Mouse (Mus musculus) G1E (cell line): ENCODE measurements around the gene Hibch. TPM values are rescaled to one million over a fixed set of nuclear protein-coding genes. Genes with fewer than 3 reads are reported as not detected.
"Not testable (repeated sequence)": the region's sequence is repeated elsewhere in the genome, so short reads cannot be mapped to it uniquely, and the experiment has no call there.

ENCODE experiments used
- ATAC-seq: 2 replicates; pipeline ENCODE4 v1.8.0; 2016; ENCODE audit warnings: mild to moderate bottlenecking; ENCODE audit not compliant: insufficient number of reproducible peaks, poor library complexity, low FRiP score, severe bottlenecking; ENCODE audit errors: extremely low read depth
- DNase-seq: peaks from one replicate; pipeline ENCODE4 v3.0.0; 2012; ENCODE audit warnings: low spot score
- H3K27me3 ChIP-seq: 2 replicates; pipeline ENCODE4 v1.6.1; 2012; ENCODE audit warnings: mild to moderate bottlenecking, low read length, inconsistent platforms; ENCODE audit not compliant: insufficient read depth
- H3K36me3 ChIP-seq: replicated peaks from 2 replicates; pipeline ENCODE3; 2012; ENCODE audit warnings: mild to moderate bottlenecking, inconsistent platforms
- H3K4me1 ChIP-seq: 2 replicates; pipeline ENCODE4 v1.6.1; 2012; ENCODE audit warnings: low read depth, low read length, inconsistent platforms, mixed read lengths; ENCODE audit not compliant: insufficient read depth
- H3K4me3 ChIP-seq: 2 replicates; pipeline ENCODE4 v1.5.1; 2012; ENCODE audit warnings: low read depth, mild to moderate bottlenecking, inconsistent platforms, low read length, moderate library complexity, mixed read lengths
- H3K9me3 ChIP-seq: replicated peaks from 2 replicates; pipeline ENCODE4 v1.6.1; 2012; ENCODE audit warnings: inconsistent platforms
- CTCF ChIP-seq: IDR thresholded peaks from 2 replicates; pipeline ENCODE4 v1.5.1; 2012; ENCODE audit warnings: low read depth, low read length, inconsistent platforms, mixed read lengths
- GATA1 ChIP-seq: IDR thresholded peaks from 2 replicates; pipeline ENCODE4 v1.6.1; 2012; ENCODE audit warnings: borderline replicate concordance, low read length, inconsistent platforms, mixed read lengths
- GATA2 ChIP-seq: IDR thresholded peaks from 2 replicates; pipeline ENCODE4 v1.6.1; 2012; ENCODE audit warnings: low read depth, low read length, inconsistent platforms, borderline replicate concordance
- POLR2AphosphoS5 ChIP-seq: IDR thresholded peaks from 2 replicates; pipeline ENCODE4 v1.6.1; 2012; ENCODE audit warnings: low read depth, low read length, inconsistent platforms; ENCODE audit not compliant: insufficient replicate concordance
- TAL1 ChIP-seq: conservative IDR thresholded peaks from 2 replicates; pipeline ENCODE4 v1.6.1; 2012; ENCODE audit warnings: low read depth, low read length, inconsistent platforms, mixed read lengths
- polyA plus RNA-seq: library from polyadenylated mRNA; stranded (reverse); fragments of >175 nt; gene quantifications from 2 replicates; pipeline ENCODE4 v1.2.3, GENCODE M21; 2012
- total RNA-seq, 2 experiments: library from RNA; stranded (forward) in 1 of 2; stranded (reverse) in 1 of 2; fragments of 200-1000 nt in 1 of 2; fragments of >200 nt in 1 of 2; fragmentation: Nextera tagmentation in 1 of 2; gene quantifications; 2 replicates each; pipeline ENCODE4 v1.2.3; 2014 to 2017

Hibch gene
- total and polyA plus RNA-seq, 3 experiments: 1.8 to 88.6 (median 61.8) TPM

- no peaks in the 10 kb centered on the region for H3K9me3 ChIP-seq
- H3K4me3 ChIP-seq: no peak overlapping the region
- no peaks in the 10 kb centered on the region for H3K36me3 ChIP-seq
- H3K4me1 ChIP-seq: peaks cover 5% of the 10 kb centered on the region
- peaks cover 4% of the 10 kb centered on the region; the same call in 1 of the 2 replicates for H3K27me3 ChIP-seq
- DNase-seq: no peak
- ATAC-seq: no peak
- no peak for TF ChIP-seq TAL1
- TF ChIP-seq CTCF: no peak
- no peak for TF ChIP-seq GATA2
- TF ChIP-seq POLR2AphosphoS5: no peak
- no peak for TF ChIP-seq GATA1
Observed at GRCm38 (mm10) chr1:52839099-52839498, 5.6 kb upstream of the Hibch start.

GRCm38 (mm10) chr1:52844354-52844753 is 375 bp upstream of the Hibch start:
- Histone ChIP-seq H3K27me3 (no peaks in the 10 kb centered on the region), H3K4me3 (peak overlapping the region; percentile 79; the same call in 1 of the 2 replicates), H3K36me3 (peaks cover 17% of the 10 kb centered on the region), H3K4me1 (peaks cover 28% of the 10 kb centered on the region), H3K9me3 (no peaks in the 10 kb centered on the region)
- ATAC-seq (no peak), DNase-seq (no peak)
- no peak for TF ChIP-seq POLR2AphosphoS5
- no peak for TF ChIP-seq GATA2
- no peak for TF ChIP-seq GATA1
- TF ChIP-seq TAL1: no peak

- ATAC-seq: no peak
- Histone ChIP-seq H3K27me3 (no peaks in the 10 kb centered on the region), H3K4me1 (peaks cover 26% of the 10 kb centered on the region), H3K36me3 (peaks cover 20% of the 10 kb centered on the region), H3K9me3 (no peaks in the 10 kb centered on the region), H3K4me3 (no peak overlapping the region)
- DNase-seq: no peak
- TF ChIP-seq POLR2AphosphoS5: no peak
- no peak for TF ChIP-seq CTCF
- no peak for TF ChIP-seq TAL1
- TF ChIP-seq GATA2: no peak
- TF ChIP-seq GATA1: no peak
Observed at GRCm38 (mm10) chr1:52846556-52846955, 1.8 kb downstream of the Hibch start.

- Histone ChIP-seq H3K27me3 (no peaks in the 10 kb centered on the region), H3K36me3 (peaks cover 25% of the 10 kb centered on the region), H3K4me3 (no peak overlapping the region), H3K9me3 (no peaks in the 10 kb centered on the region), H3K4me1 (peaks cover 26% of the 10 kb centered on the region)
- TF ChIP-seq POLR2AphosphoS5 (no peak), TAL1 (no peak), GATA2 (no peak)
- DNase-seq (no peak), ATAC-seq (no peak)
Observed at GRCm38 (mm10) chr1:52849422-52849821, 4.7 kb downstream of the Hibch start.

- peak; percentile 76 for ATAC-seq
- H3K36me3 ChIP-seq: peaks cover 17% of the 10 kb centered on the region
- H3K27me3 ChIP-seq, H3K4me3 ChIP-seq, H3K9me3 ChIP-seq, DNase-seq, H3K4me1 ChIP-seq: not testable (repeated sequence)
- TF ChIP-seq CTCF: peak; percentile 7; the same call in 1 of the 2 replicates
Observed at GRCm38 (mm10) chr1:52854029-52854428, 9.3 kb downstream of the Hibch start.

- Histone ChIP-seq H3K4me3 (no peak overlapping the region), H3K4me1 (no peaks in the 10 kb centered on the region), H3K36me3 (peaks cover 30% of the 10 kb centered on the region), H3K9me3 (no peaks in the 10 kb centered on the region), H3K27me3 (no peaks in the 10 kb centered on the region)
- TF ChIP-seq CTCF (no peak), GATA1 (no peak), POLR2AphosphoS5 (no peak), TAL1 (no peak), GATA2 (no peak)
- ATAC-seq: no peak
- DNase-seq: no peak
Observed at GRCm38 (mm10) chr1:52855904-52856601, 11.3 kb downstream of the Hibch start.

- Histone ChIP-seq H3K4me1 (no peaks in the 10 kb centered on the region), H3K27me3 (no peaks in the 10 kb centered on the region), H3K36me3 (peaks cover 45% of the 10 kb centered on the region), H3K9me3 (no peaks in the 10 kb centered on the region), H3K4me3 (no peak overlapping the region)
- ATAC-seq: no peak
- TF ChIP-seq POLR2AphosphoS5 (no peak), GATA1 (no peak), TAL1 (no peak), GATA2 (no peak), CTCF (no peak)
- no peak for DNase-seq
Observed at GRCm38 (mm10) chr1:52864220-52864619, 19.5 kb downstream of the Hibch start.
